Mouse (Mus musculus): ENCODE results near the gene Ssu72. TPM values are rescaled to one million over a fixed set of nuclear protein-coding genes. Genes with fewer than 3 reads are reported as not detected.

The Ssu72 gene
- polyA plus RNA-seq, 1 experiment: 112 TPM

DNA sequence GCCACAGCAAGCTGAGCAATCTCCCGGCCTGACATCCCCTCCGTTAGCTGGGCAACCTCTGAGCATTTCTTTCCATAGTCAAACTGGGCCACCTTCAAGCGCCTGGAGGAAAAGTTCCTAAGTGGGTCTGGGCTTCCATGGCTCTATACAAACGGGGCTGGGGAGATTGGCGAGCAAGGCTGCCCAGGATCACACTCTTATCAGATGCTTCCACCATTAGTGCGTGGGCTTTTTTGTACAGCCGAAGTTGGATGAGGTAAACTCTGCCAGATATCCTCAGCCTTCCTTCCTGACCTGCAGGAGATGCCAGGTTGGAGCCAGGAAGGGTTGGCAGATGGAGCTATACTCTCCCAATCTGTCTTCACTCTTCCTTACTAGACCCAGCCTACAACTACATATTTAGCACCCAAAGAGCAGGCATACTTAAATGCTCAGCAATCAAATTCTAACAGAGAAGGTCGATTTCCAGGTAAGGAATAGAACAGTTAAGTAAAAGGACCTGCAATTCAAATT, 41.5 kb downstream of the Ssu72 start:
- H3K4me1 ChIP-seq: peaks cover 5% of the 10 kb centered on the region; the same call in 1 of the 2 replicates
- peaks cover 98% of the 10 kb centered on the region for H3K36me3 ChIP-seq (replicated peaks; ENCODE audit: low read length)
- no peaks in the 10 kb centered on the region for H3K27me3 ChIP-seq (replicated peaks)
- no peak overlapping the region for H3K4me3 ChIP-seq (replicated peaks)
- no peak for TF ChIP-seq FLI1 (IDR thresholded peaks at IDR 0.05; ENCODE audit: low read length)
- TF ChIP-seq GATA1 (IDR thresholded peaks at IDR 0.05; ENCODE audit: borderline replicate concordance, low read length): no peak
- H3K9me3 ChIP-seq: no peaks in the 10 kb centered on the region

DNA sequence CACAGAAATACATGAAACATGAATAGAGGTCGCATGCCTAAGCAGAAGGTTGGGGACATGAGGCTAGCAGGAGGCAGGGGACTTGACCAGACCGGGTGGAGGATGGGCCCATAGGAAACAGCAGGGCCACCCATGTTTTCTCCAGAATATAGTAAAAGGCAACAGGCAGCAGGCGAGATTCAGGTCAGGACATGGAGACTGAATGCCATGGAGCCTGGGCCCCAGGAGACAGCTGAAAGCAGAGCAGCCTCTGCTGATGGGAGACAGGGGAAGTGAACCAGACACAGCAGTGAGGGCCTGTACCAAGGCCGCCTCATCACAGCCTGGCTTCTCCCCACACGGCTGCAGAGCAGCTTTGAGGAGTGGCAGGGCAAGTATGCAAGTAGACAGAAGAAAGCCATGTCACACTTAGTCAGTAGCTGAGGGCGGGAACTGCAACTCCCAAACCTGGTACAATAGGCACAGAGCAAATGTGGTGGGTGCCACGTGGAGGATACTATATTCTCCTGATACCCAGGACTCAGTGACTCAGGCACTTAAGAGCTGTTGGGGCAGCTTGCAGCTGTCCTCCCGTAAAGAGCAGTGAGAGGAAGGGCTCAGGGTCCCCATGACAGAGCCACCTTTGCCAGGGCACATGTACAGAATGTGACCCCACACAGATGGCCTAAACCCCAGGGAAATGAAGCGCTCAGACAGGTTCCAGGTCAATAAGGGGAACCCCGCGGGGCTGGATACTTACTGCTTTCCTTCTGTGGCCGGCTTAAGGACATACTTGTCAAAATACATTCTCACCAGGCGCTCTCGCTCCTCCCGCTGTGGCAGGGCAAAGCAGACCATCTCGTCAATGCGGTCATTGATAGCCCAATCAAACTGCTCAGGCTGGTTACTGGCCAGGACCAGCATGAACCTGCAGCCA, 42.2 kb downstream of the Ssu72 start:
- no peaks in the 10 kb centered on the region for H3K27me3 ChIP-seq (replicated peaks)
- peaks cover 98% of the 10 kb centered on the region for H3K36me3 ChIP-seq (replicated peaks; ENCODE audit: low read length)
- no peaks in the 10 kb centered on the region for H3K9me3 ChIP-seq
- H3K4me1 ChIP-seq: peaks cover 5% of the 10 kb centered on the region; the same call in 1 of the 2 replicates
- H3K4me3 ChIP-seq (replicated peaks): no peak overlapping the region
- TF ChIP-seq FLI1 (IDR thresholded peaks at IDR 0.05; ENCODE audit: low read length) (no peak), GATA1 (IDR thresholded peaks at IDR 0.05; ENCODE audit: borderline replicate concordance, low read length) (no peak)

DNA sequence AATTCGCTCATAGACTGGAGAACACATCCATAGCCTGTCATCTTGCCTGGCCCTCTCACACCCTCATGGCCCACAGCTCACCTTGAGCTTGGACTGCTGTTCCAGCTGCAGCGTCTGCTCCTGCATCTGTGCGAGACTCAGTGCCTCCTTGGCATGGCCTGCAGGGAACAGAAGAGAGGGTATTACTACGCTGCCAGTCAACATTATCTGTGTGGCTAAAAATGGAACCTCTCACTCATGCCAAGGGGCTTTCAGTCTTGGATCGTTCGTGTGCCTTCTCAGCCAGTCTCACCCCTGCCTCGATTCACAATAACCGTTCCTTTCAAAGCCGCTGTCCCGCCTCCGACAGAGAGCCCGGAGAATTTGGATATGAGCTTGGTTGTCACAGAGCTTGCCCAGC, 52.4 kb downstream of the Ssu72 start:
- H3K9me3 ChIP-seq: no peaks in the 10 kb centered on the region
- H3K36me3 ChIP-seq (replicated peaks; ENCODE audit: low read length): peaks cover 62% of the 10 kb centered on the region
- peaks cover 38% of the 10 kb centered on the region for H3K4me1 ChIP-seq
- no peaks in the 10 kb centered on the region for H3K27me3 ChIP-seq (replicated peaks)
- H3K4me3 ChIP-seq (replicated peaks): peak overlapping the region; percentile 42
- TF ChIP-seq GATA1 (IDR thresholded peaks at IDR 0.05; ENCODE audit: borderline replicate concordance, low read length) (no peak), FLI1 (IDR thresholded peaks at IDR 0.05; ENCODE audit: low read length) (no peak)

DNA sequence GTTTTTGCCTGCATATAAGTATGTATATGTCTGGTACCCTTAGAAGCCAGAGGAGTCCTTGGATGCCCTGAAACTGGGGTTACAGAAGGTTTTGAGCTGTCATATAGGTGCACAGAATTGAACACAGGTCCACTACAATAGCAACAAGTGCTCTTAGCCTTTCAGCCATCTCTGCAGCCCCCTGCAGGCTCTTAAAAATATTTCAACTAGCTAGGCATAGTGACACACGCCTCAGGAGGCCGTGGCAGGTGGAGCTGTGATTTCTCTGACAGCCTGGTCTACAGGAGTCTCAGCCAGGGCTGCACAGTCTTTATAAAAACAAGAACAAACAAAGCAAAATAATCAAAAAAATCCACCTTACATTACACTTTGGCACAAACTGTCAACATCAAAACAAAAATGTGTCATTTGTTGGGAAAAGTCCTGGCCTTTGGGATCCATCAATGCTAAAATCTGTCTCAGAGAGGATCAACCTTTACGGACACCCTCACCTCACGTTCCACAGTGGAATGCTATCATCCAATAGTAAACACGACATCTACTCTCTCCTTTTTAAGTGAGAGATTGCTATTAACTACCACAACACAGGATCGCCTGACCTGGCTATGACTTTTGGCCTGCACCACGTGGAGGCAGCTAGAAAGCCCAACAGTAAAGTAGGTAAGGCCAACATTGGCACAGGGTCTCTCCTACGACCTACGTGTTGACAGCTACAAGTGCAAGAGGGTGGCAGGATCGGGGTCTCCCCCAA, 55.4 kb downstream of the Ssu72 start:
- no peak for TF ChIP-seq GATA1 (IDR thresholded peaks at IDR 0.05; ENCODE audit: borderline replicate concordance, low read length)
- TF ChIP-seq FLI1 (IDR thresholded peaks at IDR 0.05; ENCODE audit: low read length): no peak
- Histone ChIP-seq H3K9me3 (no peaks in the 10 kb centered on the region), H3K36me3 (replicated peaks; ENCODE audit: low read length) (peaks cover 37% of the 10 kb centered on the region)

DNA sequence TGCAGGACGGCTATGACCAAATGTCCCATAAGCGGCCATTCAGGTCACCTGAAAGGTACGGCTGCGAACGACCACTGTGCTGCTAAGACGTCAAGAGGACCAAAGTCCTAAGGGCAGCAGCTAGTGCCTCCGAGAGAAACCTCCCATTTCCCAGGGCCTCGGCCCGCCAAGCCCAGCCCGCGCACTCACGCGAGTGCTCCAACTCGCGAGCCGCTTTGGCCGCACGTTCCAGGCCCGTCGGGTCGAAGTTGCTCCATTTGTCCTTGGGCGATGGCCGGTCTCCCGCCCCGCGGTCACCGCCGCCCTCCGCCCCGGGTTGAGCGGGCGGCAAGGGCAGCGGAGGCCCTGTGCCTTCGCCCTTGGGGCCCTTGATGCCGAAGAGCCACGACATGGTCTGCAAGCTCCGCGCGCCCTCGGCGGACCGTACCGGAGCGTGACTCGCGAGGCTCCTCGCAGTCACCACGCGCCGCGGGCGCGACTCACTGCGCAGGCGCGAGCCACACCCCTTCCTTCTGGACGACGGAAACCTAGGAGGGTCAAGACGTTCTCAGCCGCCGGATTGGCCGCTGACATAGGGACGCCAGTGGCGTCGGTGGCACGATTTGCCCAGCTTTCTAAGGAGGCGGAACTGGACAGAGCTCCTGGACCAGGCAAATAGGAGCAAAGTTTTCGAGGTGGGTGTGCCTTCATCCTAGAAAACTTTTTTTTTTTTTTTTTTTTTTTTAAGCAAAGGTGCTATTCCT, 56.2 kb downstream of the Ssu72 start, which contains the start of gene Atad3a:
Gene Atad3a, minus strand, starts transcription at position 481 of the 743 bp plus-strand sequence.
- H3K9me3 ChIP-seq: no peaks in the 10 kb centered on the region
- peaks cover 29% of the 10 kb centered on the region for H3K36me3 ChIP-seq (replicated peaks; ENCODE audit: low read length)
- peaks cover 45% of the 10 kb centered on the region for H3K4me1 ChIP-seq
- peak within 1 kb of the TSS; percentile 93 for H3K4me3 ChIP-seq (replicated peaks)
- TF ChIP-seq GATA1 (IDR thresholded peaks at IDR 0.05; ENCODE audit: borderline replicate concordance, low read length): no peak
- no peak for TF ChIP-seq FLI1 (IDR thresholded peaks at IDR 0.05; ENCODE audit: low read length)
- H3K27me3 ChIP-seq (replicated peaks): no peaks in the 10 kb centered on the region

More for the DNA sequence above, 55.4 kb downstream of the Ssu72 start:
- Histone ChIP-seq H3K4me3 (replicated peaks) (peak overlapping the region; percentile 93), H3K4me1 (peaks cover 45% of the 10 kb centered on the region), H3K27me3 (replicated peaks) (no peaks in the 10 kb centered on the region)

DNA sequence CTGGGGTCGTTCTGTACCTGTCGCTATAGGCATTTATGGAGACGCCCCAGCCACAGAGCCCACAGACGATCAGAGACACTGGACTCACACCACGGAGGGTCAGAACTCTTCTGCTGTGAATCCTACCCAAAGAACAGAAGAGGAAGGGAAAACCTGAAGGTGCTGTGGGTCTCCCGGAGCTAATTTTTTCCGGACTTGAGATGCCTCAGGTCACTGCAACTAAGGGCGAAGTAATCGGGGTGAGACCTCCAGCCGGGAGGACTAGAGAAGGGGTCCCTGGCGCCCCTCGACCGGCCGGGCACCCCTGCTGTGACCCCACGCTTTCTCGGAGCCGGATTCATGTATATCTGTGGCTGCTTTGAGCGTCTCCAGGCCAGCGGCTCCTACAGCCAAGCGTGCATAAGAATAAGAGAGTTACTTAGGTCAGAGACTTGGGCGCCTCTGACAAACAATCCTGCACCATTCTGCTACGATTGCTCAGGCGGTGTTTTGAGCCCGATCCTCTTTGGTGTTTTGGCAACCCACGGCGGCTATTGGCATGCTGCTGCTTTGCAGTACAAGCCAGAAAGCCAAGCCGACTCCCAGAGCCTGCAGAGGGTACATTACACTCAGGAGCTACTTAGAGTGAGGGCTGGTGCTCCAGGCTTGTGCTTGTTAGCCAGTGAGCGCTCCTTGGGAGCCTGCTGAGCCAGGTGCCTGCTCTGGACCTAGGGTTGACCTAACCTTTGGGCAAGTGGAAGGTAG, 56.9 kb downstream of the Ssu72 start:
- H3K27me3 ChIP-seq (replicated peaks): no peaks in the 10 kb centered on the region
- peak overlapping the region; percentile 93 for H3K4me3 ChIP-seq (replicated peaks)
- TF ChIP-seq FLI1 (IDR thresholded peaks at IDR 0.05; ENCODE audit: low read length) (no peak), GATA1 (IDR thresholded peaks at IDR 0.05; ENCODE audit: borderline replicate concordance, low read length) (no peak)
- H3K4me1 ChIP-seq: peaks cover 47% of the 10 kb centered on the region
- H3K9me3 ChIP-seq: no peaks in the 10 kb centered on the region
- peaks cover 22% of the 10 kb centered on the region for H3K36me3 ChIP-seq (replicated peaks; ENCODE audit: low read length)

DNA sequence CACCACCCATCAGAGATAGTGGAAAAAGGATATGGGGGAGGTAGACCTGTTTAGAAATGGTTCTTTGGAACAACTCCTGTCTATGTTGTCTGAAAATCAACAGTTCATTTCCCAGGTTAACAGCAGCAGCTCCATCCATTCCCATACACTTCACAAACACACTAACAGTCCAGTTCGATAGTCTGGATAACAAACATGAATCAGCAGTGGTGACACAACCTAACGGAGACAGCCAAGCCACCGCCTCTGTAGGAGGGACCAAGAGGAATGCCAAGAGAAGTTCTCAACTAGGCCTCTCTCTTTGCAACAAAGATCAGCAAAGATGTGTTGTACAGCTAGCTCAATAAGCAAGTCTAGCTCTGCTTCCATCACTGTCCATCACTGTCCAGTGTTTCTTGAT, 57.8 kb downstream of the Ssu72 start:
- TF ChIP-seq FLI1 (IDR thresholded peaks at IDR 0.05; ENCODE audit: low read length) (no peak), GATA1 (IDR thresholded peaks at IDR 0.05; ENCODE audit: borderline replicate concordance, low read length) (no peak)
- no peaks in the 10 kb centered on the region for H3K9me3 ChIP-seq
- peaks cover 14% of the 10 kb centered on the region for H3K36me3 ChIP-seq (replicated peaks; ENCODE audit: low read length)
- peak overlapping the region; percentile 60 for H3K4me3 ChIP-seq (replicated peaks)
- no peaks in the 10 kb centered on the region for H3K27me3 ChIP-seq (replicated peaks)
- H3K4me1 ChIP-seq: peaks cover 48% of the 10 kb centered on the region

DNA sequence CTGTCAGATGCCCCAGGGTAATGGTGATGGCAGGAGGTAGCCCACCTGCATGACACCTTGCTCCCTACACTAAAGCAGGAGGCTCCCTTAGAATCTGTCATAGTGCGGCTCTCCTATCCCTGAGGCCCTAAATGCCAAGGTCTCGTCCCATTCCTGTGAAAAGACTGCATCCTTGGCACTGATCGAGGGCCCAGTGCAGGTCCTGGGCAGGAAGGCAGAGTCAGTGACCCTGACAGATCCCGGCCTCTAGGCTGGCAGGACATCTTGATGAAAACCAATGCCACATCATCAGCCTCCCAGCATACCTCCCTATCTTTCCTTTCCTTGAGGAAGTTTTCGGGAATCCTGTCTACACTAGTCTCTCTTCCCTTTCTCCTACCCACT, 64.9 kb downstream of the Ssu72 start:
- peak overlapping the region; percentile 93 for H3K4me3 ChIP-seq (replicated peaks)
- H3K4me1 ChIP-seq: peaks cover 57% of the 10 kb centered on the region
- TF ChIP-seq GATA1 (IDR thresholded peaks at IDR 0.05; ENCODE audit: borderline replicate concordance, low read length) (no peak), FLI1 (IDR thresholded peaks at IDR 0.05; ENCODE audit: low read length) (no peak)

More for the DNA sequence above, 64.9 kb downstream of the Ssu72 start:
- Histone ChIP-seq H3K9me3 (no peaks in the 10 kb centered on the region), H3K36me3 (replicated peaks; ENCODE audit: low read length) (peaks cover 2% of the 10 kb centered on the region), H3K27me3 (replicated peaks) (peaks cover 34% of the 10 kb centered on the region)
